Mouse (Mus musculus) liver, embryonic 14.5 days (tissue): ENCODE measurements at regions not wholly inside any gene's neighbourhood (a gene's known extent, or its start where the extent isn't known, plus 50 kb on each side); places are given as distances from the start of the nearest gene placed in this dataset.

ENCODE experiments used
- ATAC-seq: fragments of 200-750 bp; cut with Nextera tagmentation; 2 replicates; pipeline ENCODE4 v1.8.0; 2017; ENCODE audit warnings: moderate number of reproducible peaks, mild to moderate bottlenecking, moderate library complexity; ENCODE audit not compliant: insufficient read depth
- DNase-seq, 3 experiments: peaks; one replicate each; pipeline ENCODE4 v3.0.0-alpha.2; 2012 to 2013; ENCODE audit warnings: low read depth in 3 of 3, low spot score in 3 of 3
- H3K27ac ChIP-seq: fragments of 300-500 bp; sonication (generic); 2 replicates; pipeline ENCODE4 v1.5.1; 2014; ENCODE audit warnings: moderate library complexity, mild to moderate bottlenecking, control low read depth, inconsistent platforms
- H3K27me3 ChIP-seq: fragments of 300-500 bp; sonication (generic); 2 replicates; pipeline ENCODE4 v1.6.1; 2014; ENCODE audit warnings: mild to moderate bottlenecking, low read length, moderate library complexity; ENCODE audit not compliant: control insufficient read depth, insufficient read depth
- H3K36me3 ChIP-seq: fragments of 300-500 bp; sonication (generic); replicated peaks from 2 replicates; pipeline ENCODE4 v1.6.1; 2014; ENCODE audit warnings: low read depth; ENCODE audit not compliant: control insufficient read depth, insufficient read depth
- H3K4me1 ChIP-seq, 2 experiments: fragments of 200-500 bp in 1 of 2; fragments of 300-500 bp in 1 of 2; sonication (generic) in 1 of 2; replicated peaks; 2 replicates each; pipeline ENCODE4 v1.6.1; 2012 to 2014; ENCODE audit warnings: antibody characterized with exemption in 1 of 2, inconsistent platforms in 1 of 2, low read length in 1 of 2; ENCODE audit not compliant: control insufficient read depth in 2 of 2, insufficient read depth in 2 of 2
- H3K4me2 ChIP-seq: fragments of 300-500 bp; sonication (generic); 2 replicates; pipeline ENCODE4 v1.6.1; 2014; ENCODE audit warnings: low read depth, mild to moderate bottlenecking, control low read depth, moderate library complexity
- H3K4me3 ChIP-seq, 2 experiments: fragments of 200-500 bp in 1 of 2; fragments of 300-500 bp in 1 of 2; sonication (generic) in 1 of 2; 2 replicates each; pipeline ENCODE4 v1.5.1; 2012 to 2014; ENCODE audit warnings: low read depth in 2 of 2, low read length in 2 of 2, mild to moderate bottlenecking in 2 of 2, control low read depth in 1 of 2, inconsistent platforms in 1 of 2, moderate library complexity in 1 of 2; ENCODE audit not compliant: insufficient read depth in 1 of 2
- H3K9ac ChIP-seq: fragments of 300-500 bp; sonication (generic); replicated peaks from 2 replicates; pipeline ENCODE4 v1.6.1; 2014; ENCODE audit warnings: mild to moderate bottlenecking, control low read depth, moderate library complexity
- H3K9me3 ChIP-seq: fragments of 300-500 bp; sonication (generic); 2 replicates; pipeline ENCODE4 v1.6.1; 2016; ENCODE audit warnings: low read length, mixed read lengths; ENCODE audit not compliant: control insufficient read depth
- CTCF ChIP-seq: IDR thresholded peaks from 2 replicates; pipeline ENCODE4 v1.5.1; 2016; ENCODE audit warnings: antibody characterized with exemption, low read depth, control low read depth
- EP300 ChIP-seq: IDR thresholded peaks from 2 replicates; pipeline ENCODE4 v1.6.1; 2016; ENCODE audit warnings: antibody characterized with exemption, low read depth
- WGBS: fragments of 180-500 bp; shearing (Covaris S2); extraction: QIAGEN DNeasy Blood & Tissue Kit; methylation state at CpG from one replicate; pipeline ENCODE4 v1.1.7; 2014; ENCODE audit not compliant: insufficient replicate concordance; 5-methylcytosine and 5-hydroxymethylcytosine counted together

GRCm38 (mm10) chr8:112092831-112093230, 78.0 kb upstream of the Gm6793 start:
- 38% methylated on average over 3 of the region's 3 CpGs for WGBS

GRCm38 (mm10) chr8:112078621-112079020, 63.8 kb upstream of the Gm6793 start:
- Histone ChIP-seq H3K27ac (no peak overlapping the region), H3K9ac (no peak overlapping the region), H3K9me3 (no peaks in the 10 kb centered on the region), H3K36me3 (no peaks in the 10 kb centered on the region), H3K4me1 (no peaks in the 10 kb centered on the region), H3K27me3 (no peaks in the 10 kb centered on the region), H3K4me3 (no peak overlapping the region), H3K4me2 (no peak overlapping the region)
- ATAC-seq (no peak), DNase-seq (no peak)
- TF ChIP-seq EP300 (no peak), CTCF (no peak)
- WGBS, result 65% methylated on average over 10 of the region's 10 CpGs

More at GRCm38 (mm10) chr8:112092831-112093230, 78.0 kb upstream of the Gm6793 start:
- Histone ChIP-seq H3K27me3 (no peaks in the 10 kb centered on the region), H3K4me3 (no peak overlapping the region), H3K9me3 (no peaks in the 10 kb centered on the region), H3K27ac (no peak overlapping the region), H3K4me1 (no peaks in the 10 kb centered on the region), H3K9ac (no peak overlapping the region), H3K36me3 (no peaks in the 10 kb centered on the region), H3K4me2 (no peak overlapping the region)
- TF ChIP-seq CTCF (no peak), EP300 (no peak)
- ATAC-seq, result no peak
- DNase-seq, result no peak

GRCm38 (mm10) chr8:112072205-112072604, 57.4 kb upstream of the Gm6793 start:
- Histone ChIP-seq H3K36me3 (no peaks in the 10 kb centered on the region), H3K4me1 (no peaks in the 10 kb centered on the region), H3K4me3 (no peak overlapping the region), H3K9me3 (no peaks in the 10 kb centered on the region), H3K27me3 (no peaks in the 10 kb centered on the region), H3K4me2 (no peak overlapping the region), H3K9ac (no peak overlapping the region), H3K27ac (no peak overlapping the region)
- no peak for TF ChIP-seq EP300
- DNase-seq, result no peak
- WGBS, result 72% methylated on average over 14 of the region's 14 CpGs
- no peak for ATAC-seq

GRCm38 (mm10) chr8:112070251-112070650, 55.4 kb upstream of the Gm6793 start:
- H3K4me1 ChIP-seq, result no peaks in the 10 kb centered on the region
- TF ChIP-seq EP300 (no peak), CTCF (no peak)
- H3K27ac ChIP-seq, result no peak overlapping the region
- H3K4me2 ChIP-seq, result no peak overlapping the region
- WGBS, result 67% methylated on average over 8 of the region's 8 CpGs
- H3K9me3 ChIP-seq, result no peaks in the 10 kb centered on the region
- no peak overlapping the region for H3K4me3 ChIP-seq
- no peak for DNase-seq
- no peaks in the 10 kb centered on the region for H3K36me3 ChIP-seq
- H3K9ac ChIP-seq, result no peak overlapping the region
- ATAC-seq, result no peak
- no peaks in the 10 kb centered on the region for H3K27me3 ChIP-seq
